Mouse (Mus musculus): ENCODE data around the gene Mog. TPM values are rescaled to one million over a fixed set of nuclear protein-coding genes. Genes with fewer than 3 reads are reported as not detected.
"Not testable (repeated sequence)": the region's sequence is repeated elsewhere in the genome, so short reads cannot be mapped to it uniquely, and the experiment has no call there.

Mog gene
- total RNA-seq, 2 experiments from 2014 or later = not detected

DNA sequence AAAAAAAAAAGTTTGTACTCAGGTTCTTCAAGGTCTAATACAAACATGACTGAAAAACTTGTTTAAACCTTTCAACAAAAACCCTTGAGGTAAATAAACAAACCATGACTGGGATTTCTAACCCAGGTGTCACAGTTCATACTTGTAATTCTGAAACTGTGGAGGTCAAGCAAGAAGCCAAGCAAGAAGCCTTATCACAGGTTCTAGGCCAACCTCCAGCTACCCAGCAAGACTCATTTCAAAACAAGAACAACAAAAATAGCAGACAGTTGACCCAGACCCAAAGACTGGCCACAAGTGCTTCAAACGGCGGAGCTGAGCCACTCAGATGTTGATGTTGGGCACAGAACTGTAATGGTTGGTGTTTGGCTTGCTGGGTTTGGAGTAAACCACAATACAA is 28.7 kb downstream of the Mog start:
- DNase-seq = no peak

DNA sequence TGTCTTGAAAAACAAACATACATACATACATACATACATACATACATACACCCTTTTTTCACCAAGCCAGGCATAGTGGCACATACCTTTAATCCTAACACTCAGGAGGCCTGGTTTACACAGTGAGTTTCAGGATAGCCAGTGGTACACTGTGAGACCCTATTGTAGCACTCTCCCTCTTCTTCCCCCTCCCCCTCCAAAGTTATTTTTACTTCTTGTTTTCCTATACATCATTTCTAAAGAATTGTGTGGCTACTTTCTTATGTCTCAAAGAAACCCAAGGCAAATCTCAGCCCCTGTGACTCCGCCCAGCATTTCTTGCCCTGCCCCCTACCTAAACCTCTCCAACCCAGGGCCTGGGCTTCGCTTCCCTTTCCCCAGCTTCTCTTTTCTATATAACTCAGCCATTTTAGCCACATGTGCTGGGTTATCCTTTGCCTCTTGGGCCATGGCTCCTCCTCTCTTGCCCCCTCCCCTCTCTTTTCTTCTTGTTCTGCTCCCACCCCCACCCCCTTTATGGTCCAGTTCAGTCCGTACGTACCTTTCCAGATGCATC is 29.4 kb downstream of the Mog start:
- no peak for DNase-seq

DNA sequence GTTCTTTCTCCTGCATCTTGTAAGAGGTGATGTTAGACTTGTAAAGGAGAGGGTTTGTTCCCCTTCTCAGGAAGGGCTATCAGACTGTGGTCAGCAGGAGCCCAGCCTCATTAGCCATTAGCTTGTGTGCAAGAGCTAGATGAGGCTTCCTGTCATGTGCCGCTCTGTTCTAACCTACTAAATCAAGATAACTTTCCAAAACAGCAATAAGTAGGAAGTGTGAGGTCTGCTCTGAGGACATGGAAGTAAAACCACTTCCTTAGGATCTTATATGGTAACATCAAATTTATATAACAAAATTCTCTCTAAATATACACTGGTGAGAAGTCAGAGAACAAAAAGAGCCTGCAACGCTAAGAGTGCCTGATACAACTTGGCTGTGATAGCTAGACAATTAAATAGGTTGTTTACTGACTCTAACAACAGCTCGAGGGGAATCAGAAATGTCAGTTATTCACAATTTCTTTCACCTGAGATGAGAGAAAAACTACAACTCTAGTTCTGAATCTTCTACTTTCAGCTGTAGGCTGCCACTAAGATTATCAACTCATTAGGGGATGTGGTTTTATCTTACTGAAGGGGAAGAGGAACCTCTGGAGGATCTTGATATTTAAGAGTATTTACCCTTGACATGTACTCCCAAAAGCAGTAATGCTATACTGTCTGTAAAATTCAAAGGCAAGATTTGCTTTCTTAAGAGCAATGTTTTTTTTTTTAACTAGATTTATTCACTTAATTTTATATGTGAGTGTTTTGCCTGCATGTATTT is 30.7 kb downstream of the Mog start:
- DNase-seq = no peak

DNA sequence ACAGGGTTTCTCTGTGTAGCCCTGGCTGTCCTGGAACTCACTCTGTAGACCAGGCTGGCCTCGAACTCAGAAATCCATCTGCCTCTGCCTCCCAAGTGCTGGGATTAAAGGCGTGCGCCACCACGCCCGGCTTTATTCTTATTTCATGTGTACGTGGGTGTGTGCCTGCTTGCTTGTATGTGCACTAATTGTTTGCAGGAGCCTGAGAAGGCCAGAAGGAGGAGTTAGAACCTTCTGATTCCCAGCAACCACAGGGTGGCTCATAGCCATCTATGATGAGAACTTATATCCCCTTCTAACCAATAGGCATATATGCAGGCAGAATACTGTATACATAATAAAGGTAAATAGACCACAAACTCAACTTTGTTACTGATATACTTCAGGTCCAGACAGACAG is 32.6 kb downstream of the Mog start:
- not testable (repeated sequence) for DNase-seq

DNA sequence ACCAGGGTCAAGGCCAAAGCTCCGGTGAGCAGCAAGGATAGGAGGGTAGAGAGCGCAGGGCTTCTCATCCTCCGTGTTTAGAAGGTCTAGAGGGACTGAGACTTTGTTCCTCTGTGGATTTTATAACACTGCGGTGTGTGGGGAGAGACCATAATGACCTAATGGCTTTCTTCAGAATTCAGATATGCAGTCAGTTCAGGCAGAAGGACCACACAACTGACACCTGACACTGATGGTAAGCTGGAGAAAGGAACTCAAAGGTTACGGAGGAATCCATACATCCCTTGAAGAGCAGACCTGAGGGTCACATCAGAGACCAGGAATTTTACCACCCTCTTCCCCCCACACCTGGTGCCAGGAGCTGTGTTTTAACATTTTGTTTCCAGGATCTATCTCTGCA is 33.8 kb downstream of the Mog start, which contains the start of gene H2-M5:
Gene H2-M5 (minus strand): TSS at position 101 of the 400 bp plus-strand sequence.
- no peak for DNase-seq

DNA sequence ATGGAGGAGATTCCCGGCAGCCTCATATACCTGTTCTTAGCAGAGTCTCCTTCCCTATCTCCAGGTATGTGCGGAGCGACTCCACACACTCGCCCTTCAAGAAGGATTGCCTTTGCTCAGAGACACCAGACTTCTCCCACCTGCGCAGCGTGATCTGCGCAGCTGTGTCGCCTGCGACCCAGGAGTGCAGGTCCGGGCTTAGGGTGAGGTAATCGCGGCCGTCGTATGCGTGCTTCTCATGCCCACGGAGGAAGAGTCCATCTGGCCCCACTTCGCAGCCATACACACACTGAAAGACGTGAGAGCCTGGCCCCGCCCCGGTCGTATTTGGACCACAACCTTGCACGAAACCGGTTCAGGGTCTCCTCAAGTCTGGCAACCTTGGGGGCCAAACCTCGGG is 34.7 kb downstream of the Mog start:
- no peak for DNase-seq

DNA sequence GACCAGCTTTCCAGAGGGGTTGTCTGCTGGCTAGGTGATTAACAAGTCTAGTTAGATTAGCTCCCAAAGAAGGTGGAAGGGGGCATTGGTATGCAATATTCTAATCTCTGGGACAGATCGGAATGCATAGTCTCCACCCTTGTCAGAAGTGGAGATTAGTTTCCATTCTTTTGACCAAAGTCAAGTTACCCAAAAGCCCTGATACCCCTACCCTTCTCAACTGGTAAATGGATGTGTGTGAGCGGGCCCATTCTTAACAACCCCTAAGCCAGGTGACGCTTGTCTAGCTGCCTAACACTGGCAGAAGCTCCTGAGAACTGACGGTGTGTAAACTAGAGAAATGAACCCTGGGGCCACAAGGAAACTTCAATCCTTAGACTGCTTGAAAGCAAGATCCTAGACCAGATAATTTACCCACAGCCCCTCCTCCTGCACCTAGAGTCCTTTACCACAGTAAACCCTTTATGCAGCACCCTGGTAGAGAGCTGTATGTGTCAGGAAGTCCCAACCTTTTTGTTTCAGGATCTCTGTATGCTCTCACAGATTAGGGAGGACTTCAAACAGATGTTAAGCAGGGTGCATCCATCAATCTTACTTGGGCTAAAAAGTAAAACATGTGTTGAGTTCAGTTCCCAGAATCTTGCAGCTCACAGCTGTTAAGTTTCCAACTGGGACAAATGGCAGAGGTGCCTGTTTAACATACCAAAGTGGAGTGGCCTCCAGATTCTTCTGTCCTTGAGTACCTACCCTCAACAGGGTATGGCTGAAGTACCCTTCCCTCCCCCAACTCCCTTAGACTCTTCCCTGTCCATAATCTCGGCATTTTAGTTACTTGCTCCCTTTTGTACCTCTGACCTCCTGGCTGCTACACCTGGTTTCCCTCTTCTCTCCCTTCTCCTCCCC is 40.7 kb downstream of the Mog start:
- no peak for DNase-seq

DNA sequence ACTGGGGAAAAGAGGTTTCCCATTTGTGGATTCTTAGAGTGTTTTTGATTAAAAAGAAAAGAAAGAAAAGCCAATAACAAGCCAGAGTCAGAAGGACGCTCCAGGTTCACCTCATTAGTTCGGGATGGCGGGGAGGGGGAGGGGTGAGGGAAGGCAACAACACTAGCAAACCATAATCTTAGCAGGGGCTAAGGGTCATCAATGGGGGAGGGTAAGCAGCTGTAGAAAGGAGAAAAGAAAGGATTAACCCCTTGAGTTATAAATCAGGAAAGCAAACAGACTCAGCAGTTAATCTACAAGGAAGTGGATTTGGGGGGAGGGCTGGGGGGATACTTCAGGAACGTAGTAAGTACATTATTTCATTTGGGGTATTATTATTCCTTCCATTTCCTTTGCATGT is 41.4 kb downstream of the Mog start:
- DNase-seq = no peak

DNA sequence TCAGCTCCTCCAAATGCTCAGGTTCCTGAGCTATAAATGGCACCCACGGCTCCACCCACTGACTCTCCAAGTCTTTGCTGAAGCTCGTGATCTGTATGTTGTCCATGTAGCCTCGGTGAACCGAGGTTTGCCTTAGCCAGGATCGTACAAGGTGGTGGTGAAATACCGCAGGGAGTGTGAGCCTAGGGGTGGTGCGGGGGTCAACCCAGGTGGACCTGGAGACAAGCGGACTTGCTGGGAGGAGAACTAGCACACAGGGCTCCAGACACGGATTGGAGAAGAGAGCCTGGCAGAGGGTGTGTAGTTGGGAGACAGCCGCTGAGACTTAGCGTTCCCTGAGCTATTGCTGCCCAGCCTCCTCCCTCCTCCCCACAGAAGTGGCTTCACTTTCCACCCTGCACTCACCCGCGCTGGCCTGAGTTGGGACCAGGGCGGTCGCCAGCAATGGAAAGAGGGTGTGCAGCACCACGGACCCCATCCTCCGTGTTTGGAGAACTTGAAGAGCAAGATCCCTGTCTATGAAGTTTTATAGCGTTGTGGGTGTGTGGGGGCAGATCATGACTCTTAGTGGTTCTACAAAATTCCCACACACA is 41.9 kb downstream of the Mog start, which contains the start of gene 2410137M14Rik:
Gene 2410137M14Rik (minus strand): TSS at position 17 of the 593 bp plus-strand sequence.
- peak; percentile 48 to 56 for DNase-seq

DNA sequence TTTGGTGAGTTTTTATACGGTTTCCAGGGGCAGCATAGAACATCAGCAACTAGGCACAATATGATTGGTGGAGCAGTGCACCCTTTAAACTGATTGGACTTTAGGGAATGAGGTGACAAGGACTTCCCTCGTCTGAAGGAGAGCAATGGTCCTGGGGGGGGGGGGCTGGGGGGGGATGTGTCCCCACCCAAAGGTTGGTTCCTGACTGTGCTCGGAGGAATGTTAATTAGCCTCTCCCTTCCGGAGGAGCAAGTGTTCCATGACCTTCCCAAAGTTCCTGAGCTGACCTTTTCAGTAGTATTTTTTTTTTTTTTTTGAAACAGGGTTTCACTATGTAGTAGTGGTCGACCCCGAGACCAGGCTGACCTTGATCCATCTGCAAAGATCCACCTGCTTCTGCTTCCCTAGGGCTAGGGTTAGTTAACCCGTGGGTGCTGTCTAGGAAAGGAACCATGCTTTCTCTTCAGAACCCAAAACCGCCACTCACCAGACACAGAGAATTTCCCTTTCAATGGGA is 49.9 kb downstream of the Mog start:
- DNase-seq = no peak

DNA sequence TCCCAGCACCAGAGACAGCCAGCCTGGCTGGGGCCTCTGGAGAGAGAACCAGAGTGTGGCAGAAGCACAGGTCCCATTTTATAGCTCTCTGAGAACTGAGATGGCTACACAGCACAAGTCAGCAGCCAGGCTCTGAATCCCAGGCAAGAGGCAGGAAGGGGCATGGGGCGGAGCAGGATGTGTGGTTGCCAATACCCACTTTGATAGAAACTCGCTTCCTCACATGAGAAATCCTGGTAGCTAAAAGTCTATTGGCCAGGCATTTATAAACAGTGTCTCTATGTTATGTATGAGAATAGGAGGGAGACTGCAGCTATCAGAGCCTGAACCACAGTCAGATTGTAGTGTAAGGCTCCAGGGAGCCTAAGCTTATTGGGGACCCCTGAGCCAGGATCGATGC is 50.4 kb downstream of the Mog start:
- DNase-seq = no peak

DNA sequence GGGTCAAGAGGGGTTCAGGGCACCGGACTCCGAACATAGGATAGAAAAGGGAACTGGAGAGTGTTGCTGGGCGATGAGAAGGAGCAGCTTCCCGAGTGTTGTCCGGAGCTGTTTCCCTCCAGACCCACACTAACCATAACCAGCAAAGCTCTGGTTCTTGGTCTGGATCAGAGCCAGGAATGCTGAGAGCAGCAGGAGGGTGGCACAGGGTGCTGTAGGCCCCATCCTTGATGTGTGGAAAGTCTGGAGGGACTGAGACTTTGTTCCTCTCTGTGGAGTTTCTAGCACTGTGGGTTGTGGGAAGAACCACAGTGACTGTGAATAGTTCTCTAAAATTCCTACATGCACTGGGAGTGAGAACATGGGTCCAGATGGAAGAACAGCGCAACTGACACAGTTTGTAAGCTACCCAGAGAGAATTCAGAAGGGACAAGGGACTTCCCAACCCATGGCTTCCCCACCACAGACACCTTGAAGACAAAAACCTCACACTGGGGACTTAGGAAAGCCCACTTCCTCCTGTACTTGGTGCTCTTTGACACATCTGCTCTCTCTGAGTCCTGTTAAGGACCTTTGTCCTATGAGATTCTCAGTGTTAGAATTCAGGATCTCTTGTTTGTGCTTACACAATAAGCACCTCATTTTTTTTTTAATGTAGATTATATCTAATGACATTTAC is 51.9 kb downstream of the Mog start:
- no peak for DNase-seq

DNA sequence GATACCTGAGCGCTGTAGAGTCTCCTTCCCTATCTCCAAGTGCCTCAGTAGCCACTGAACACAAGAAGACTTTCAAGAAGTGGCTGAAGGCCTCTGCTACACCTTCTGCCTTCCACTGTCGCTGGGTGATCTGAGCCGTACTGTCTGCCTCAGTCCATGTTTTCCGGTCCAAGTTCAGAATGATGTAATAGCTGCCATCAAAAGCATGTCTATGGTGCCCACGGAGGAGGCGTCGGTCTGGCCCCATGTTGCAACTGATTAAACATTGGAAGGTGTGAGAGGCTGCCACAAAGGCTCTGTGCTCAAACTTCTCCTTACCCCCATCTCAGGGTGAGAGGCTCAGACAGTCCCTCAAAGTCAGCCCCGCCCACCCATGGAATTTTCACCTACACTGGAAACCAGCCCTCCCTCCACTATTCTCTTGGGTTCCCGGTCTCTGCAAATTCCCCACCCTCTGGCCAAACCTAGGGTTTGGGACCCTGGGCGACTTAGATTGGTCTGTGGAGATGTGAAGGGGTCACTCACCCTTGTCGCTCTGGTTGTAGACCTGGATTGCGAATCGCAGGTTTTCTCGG is 52.8 kb downstream of the Mog start:
- no peak for DNase-seq

DNA sequence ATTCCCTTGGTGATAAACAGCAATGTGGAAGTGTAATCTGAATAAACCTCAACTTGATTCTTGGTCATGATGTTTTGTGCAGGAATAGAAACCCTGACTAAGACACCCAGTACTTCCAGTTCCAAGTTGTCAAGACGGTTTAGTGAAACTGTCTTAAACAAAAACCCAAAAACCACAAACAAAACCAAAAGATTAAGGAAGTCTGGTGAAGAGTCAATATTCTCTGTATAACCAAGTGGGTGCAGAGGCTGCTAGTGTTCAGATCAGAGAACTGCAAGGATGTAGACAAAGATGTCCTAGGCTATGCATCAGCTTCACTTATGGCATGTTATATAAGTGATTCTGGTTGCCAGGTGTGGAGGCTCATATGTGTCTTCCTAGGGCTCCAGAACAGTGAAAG is 56.3 kb downstream of the Mog start:
- DNase-seq = no peak

DNA sequence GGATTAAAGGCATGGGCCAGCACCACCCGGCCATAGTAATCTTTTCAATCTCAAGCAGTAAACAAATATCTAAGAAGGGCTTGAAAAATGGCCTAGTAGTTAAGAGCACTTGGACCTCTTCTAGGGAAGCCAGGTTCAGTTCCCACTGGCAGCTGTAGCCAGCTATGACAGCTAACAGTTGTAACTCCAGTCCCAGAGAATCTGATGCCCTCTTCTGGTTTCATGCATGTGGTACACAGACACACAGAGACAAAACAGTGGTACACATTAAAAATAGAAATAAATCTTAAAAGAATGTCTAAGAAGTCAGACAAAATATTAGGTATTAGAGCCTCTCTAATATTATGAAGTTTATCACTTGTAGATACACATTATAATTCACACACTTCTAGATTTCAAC is 62.1 kb downstream of the Mog start:
- DNase-seq = no peak

Other genes starting within 250 kb of the Mog start
- gene H2-M10.6, start 211.2 kb downstream of the Mog start, total RNA-seq (2021) = not detected
- 10 to 100 TPM; 17.8 to 18.5 TPM for gene Trim26, start 186.3 kb downstream of the Mog start, total RNA-seq (2021)
- gene Trim15, start 156.2 kb downstream of the Mog start, total RNA-seq (2021) = not detected
- gene Trim10, start 153.8 kb downstream of the Mog start, total RNA-seq (2021) = under 1 TPM; 0.33 to 0.35 TPM
- not detected for gene Trim40, start 133.3 kb downstream of the Mog start, total RNA-seq (2021)
- not detected for gene Trim31, start 125.3 kb downstream of the Mog start, total RNA-seq (2021)
- gene Rnf39, start 80.5 kb downstream of the Mog start, total RNA-seq (2021) = under 1 TPM; 0.72 to 0.87 TPM
- 100 to 1,000 TPM in 1 of 2 experiments, 10 to 100 TPM in 1; 95.7 to 113 TPM for gene Ppp1r11, start 71.7 kb downstream of the Mog start, total RNA-seq (2021)
- gene Znrd1, start 64.8 kb downstream of the Mog start, total RNA-seq (2021) = 10 to 100 TPM; 29.1 to 31.1 TPM
- gene Znrd1as, start 64.8 kb downstream of the Mog start, total RNA-seq (2021) = 10 to 100 TPM; 15.1 to 16.2 TPM
- gene 2410137M14Rik, start 42.2 kb downstream of the Mog start, total RNA-seq (2021) = 1 to 10 TPM in 1 of 2 experiments, under 1 TPM in 1; 0.90 to 1.0 TPM
- not detected for gene H2-M5, start 33.9 kb downstream of the Mog start, total RNA-seq (2021)
- gene Zfp57, start 22.2 kb downstream of the Mog start, total RNA-seq (2021) = 1 to 10 TPM; 1.7 to 2.0 TPM
- 1 to 10 TPM; 6.0 to 8.2 TPM for gene Gabbr1, start 22.6 kb upstream of the Mog start, total RNA-seq (2021)
- not detected for gene Olfr90, start 65.1 kb upstream of the Mog start, total RNA-seq (2021)
- gene Olfr91, start 74.9 kb upstream of the Mog start, total RNA-seq (2021) = not detected
- gene Olfr92, start 96.7 kb upstream of the Mog start, total RNA-seq (2021) = not detected
- gene Olfr93, start 138.1 kb upstream of the Mog start, total RNA-seq (2021) = not detected
- gene Ubd, start 170.5 kb upstream of the Mog start, total RNA-seq (2021) = 1 to 10 TPM in 1 of 2 experiments, not detected in 1; 1.2 TPM
- gene Olfr94, start 177.6 kb upstream of the Mog start, total RNA-seq (2021) = not detected
- not detected for gene Olfr95, start 189.7 kb upstream of the Mog start, total RNA-seq (2021)
- gene Olfr96, start 196.7 kb upstream of the Mog start, total RNA-seq (2021) = not detected
- not detected for gene Olfr97, start 213.9 kb upstream of the Mog start, total RNA-seq (2021)
- gene Olfr98, start 240.4 kb upstream of the Mog start, total RNA-seq (2021) = not detected
- gene H2-M3, start 246.8 kb upstream of the Mog start, total RNA-seq (2021) = 1 to 10 TPM; 4.1 to 5.4 TPM

All from heart, adult 18-20 months (tissue).